Mouse (Mus musculus) kidney, adult 2 months (tissue): ENCODE data around the gene Ston2. TPM values are rescaled to one million over a fixed set of nuclear protein-coding genes. Genes with fewer than 3 reads are reported as not detected.

ENCODE experiments used
- DNase-seq: peaks from one replicate; pipeline ENCODE4 v3.0.0; 2021
- H3K27ac ChIP-seq: fragments of 200-500 bp; 2 replicates; pipeline ENCODE4 v1.5.1; 2012; ENCODE audit warnings: low read depth, low read length, control low read depth, inconsistent platforms; ENCODE audit not compliant: insufficient read depth
- H3K27me3 ChIP-seq: fragments of 200-500 bp; replicated peaks from 2 replicates; pipeline ENCODE4 v1.6.1; 2012; ENCODE audit warnings: mild to moderate bottlenecking, moderate library complexity, low read length, inconsistent platforms; ENCODE audit not compliant: control insufficient read depth, insufficient read depth
- H3K36me3 ChIP-seq: fragments of 200-500 bp; 2 replicates; pipeline ENCODE4 v1.6.1; 2012; ENCODE audit warnings: mild to moderate bottlenecking, moderate library complexity, low read length, inconsistent platforms; ENCODE audit not compliant: control insufficient read depth, insufficient read depth
- H3K4me1 ChIP-seq: fragments of 200-500 bp; 2 replicates; pipeline ENCODE4 v1.6.1; 2011; ENCODE audit warnings: low read length; ENCODE audit not compliant: control insufficient read depth, insufficient read depth
- H3K4me3 ChIP-seq: fragments of 200-500 bp; 2 replicates; pipeline ENCODE4 v1.5.1; 2011; ENCODE audit warnings: mild to moderate bottlenecking, low read depth, low read length, control low read depth; ENCODE audit not compliant: insufficient read depth
- CTCF ChIP-seq: fragments of 200-500 bp; conservative IDR thresholded peaks from 2 replicates; pipeline ENCODE4 v1.5.1; 2011; ENCODE audit warnings: low read depth, mild to moderate bottlenecking, control low read depth, low read length, moderate library complexity, mixed read lengths; ENCODE audit not compliant: insufficient read depth, insufficient read length
- POLR2A ChIP-seq: fragments of 200-500 bp; IDR thresholded peaks from one replicate; pipeline ENCODE4 v1.6.1; 2011; ENCODE audit warnings: low read depth, low read length, control low read depth
- WGBS: fragments of 180-500 bp; shearing (Covaris S2); methylation state at CpG from one replicate; pipeline ENCODE4 v1.1.7; 2018; 5-methylcytosine and 5-hydroxymethylcytosine counted together
- polyA plus RNA-seq: library from polyadenylated mRNA; depleted of rRNA; stranded (reverse); fragments of >200 nt; gene quantifications from 2 replicates; pipeline ENCODE4 v1.2.3, GENCODE M21; 2012

Gene Ston2
- polyA plus RNA-seq, 1 experiment: 23.3 TPM

DNA sequence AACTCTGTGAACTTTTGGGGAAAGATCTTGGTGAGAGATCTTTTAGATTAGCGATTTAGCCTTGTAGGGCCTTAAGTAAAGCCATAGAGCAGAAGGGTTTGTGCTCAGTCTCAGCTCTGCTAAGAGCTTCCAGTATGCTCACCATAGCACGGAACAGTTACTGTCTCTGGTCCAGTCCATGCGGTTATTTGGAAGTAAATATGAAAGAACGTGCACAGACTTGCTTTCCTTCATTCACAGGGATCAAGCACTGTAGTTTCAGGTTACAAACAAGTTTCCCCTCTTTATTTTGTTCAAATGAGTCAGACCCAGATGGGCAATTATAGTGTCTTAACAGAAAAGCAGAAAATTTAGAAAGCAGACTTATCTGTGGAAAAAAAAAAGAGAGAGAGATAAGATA lies 125.3 kb downstream of the Ston2 start:
- Histone ChIP-seq H3K36me3 (no peaks in the 10 kb centered on the region), H3K27ac (no peak overlapping the region), H3K27me3 (no peaks in the 10 kb centered on the region), H3K4me1 (0 out of 2 replicates have a peak, but pooled peaks cover 3% of the 10 kb centered on the region), H3K4me3 (no peak overlapping the region)
- no peak for TF ChIP-seq POLR2A
- no peak for TF ChIP-seq CTCF
- no peak for DNase-seq
- 83% methylated on average over 4 of the region's 4 CpGs for WGBS

DNA sequence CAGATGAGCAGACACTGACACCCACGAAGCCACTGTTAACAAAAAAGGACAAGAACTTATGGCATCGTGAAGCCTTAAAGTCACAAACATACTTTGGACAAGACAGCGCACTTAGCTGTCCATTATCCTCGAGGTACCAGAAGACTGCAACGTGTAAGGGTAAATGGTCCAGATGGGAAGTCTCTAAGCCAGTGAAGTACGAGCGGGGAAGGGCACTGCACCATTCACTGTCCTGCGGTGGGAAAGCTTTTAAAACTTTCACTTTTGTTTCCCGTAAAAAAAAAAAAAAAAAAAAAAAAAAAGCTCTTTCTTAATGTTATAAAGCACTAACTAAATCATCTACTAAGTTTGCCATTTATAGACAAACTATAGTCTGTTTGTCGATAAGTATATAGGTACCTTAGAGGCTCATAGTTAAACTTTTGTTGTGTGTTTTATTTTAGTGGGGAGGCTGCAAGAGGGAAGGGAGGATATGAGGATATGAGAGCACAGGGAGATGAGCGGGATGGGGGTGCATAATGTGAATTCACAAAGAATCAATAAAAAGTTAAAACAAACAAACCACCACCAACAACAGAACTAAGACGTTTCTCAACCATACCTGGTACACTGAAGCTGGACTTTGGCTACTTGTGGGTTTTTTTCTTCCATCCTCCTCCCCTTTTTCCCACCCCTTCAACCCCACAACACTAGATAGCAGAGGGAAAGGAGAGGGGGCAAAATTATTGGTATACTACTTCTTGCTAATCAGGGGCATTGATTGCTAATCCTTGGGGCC lies 127.4 kb downstream of the Ston2 start:
- Histone ChIP-seq H3K36me3 (no peaks in the 10 kb centered on the region), H3K4me3 (no peak overlapping the region), H3K27ac (no peak overlapping the region), H3K4me1 (no peaks in the 10 kb centered on the region), H3K27me3 (no peaks in the 10 kb centered on the region)
- 76% methylated on average over 12 of the region's 12 CpGs for WGBS
- no peak for TF ChIP-seq POLR2A
- no peak for TF ChIP-seq CTCF
- DNase-seq: no peak

DNA sequence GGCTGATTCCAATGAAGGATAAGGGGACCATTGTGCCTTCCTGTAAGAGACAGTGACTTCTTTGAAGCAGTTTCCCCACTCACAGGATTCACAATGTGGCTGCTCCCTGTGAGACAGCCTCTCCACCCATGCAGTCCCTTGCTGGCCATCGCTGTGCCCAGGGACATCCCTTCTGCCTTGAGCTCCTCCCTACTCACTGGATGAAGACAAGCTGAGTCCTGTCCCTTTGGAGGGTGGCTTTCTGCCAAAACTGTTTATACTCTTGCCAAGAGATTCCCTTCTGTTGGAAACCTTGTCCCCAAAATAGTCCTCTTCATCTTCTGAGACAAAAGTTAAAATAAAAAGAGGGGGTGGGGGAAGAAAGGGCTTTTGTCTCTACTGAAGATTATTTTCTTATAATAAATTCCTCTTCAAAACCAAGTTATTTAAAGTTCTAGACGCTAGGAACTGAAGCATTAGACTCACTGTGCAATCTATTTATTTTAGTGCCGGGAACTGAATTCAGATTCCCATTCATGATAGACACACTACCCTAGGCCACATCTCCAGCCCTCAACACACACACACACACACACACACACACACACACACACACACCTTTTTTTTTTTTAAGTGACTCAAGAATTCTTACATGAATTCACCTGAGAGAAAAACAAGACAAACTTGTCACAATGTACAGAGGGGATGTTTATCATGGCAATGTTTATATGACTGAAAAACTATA lies 133.6 kb downstream of the Ston2 start:
- 64% methylated on average over 3 of the region's 3 CpGs for WGBS
- TF ChIP-seq CTCF: no peak
- TF ChIP-seq POLR2A: no peak
- Histone ChIP-seq H3K36me3 (no peaks in the 10 kb centered on the region), H3K4me3 (no peak overlapping the region), H3K27ac (no peak overlapping the region), H3K27me3 (no peaks in the 10 kb centered on the region), H3K4me1 (0 out of 2 replicates have a peak, but pooled peaks cover 3% of the 10 kb centered on the region)
- DNase-seq: peak; percentile 63

DNA sequence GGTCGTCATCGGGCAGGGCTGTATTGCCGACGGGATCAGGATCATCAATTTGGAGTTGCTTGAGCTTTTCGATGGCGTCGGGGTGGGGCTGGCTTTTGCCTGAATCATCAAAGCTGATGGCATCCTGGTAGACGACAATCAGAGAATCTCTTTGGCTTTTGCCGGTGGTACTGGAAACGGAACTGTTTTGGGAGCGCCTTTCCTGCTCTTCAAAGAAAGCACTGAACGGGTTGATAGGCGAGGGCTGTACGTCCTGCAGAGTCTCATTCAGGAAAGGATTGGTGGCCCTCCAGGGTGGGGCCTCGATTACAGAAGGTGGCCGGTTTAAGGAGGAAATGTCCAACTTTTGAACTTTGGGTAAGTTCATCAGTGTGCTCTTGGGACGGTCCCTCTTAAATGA lies 139.8 kb downstream of the Ston2 start:
- H3K27ac ChIP-seq: no peak overlapping the region
- H3K27me3 ChIP-seq: no peaks in the 10 kb centered on the region
- H3K4me1 ChIP-seq: no peaks in the 10 kb centered on the region
- H3K36me3 ChIP-seq: no peaks in the 10 kb centered on the region; the same call in 1 of the 2 replicates
- TF ChIP-seq POLR2A: no peak
- no peak for TF ChIP-seq CTCF
- DNase-seq: no peak
- 93% methylated on average over 17 of the region's 17 CpGs for WGBS
- H3K4me3 ChIP-seq: no peak overlapping the region

DNA sequence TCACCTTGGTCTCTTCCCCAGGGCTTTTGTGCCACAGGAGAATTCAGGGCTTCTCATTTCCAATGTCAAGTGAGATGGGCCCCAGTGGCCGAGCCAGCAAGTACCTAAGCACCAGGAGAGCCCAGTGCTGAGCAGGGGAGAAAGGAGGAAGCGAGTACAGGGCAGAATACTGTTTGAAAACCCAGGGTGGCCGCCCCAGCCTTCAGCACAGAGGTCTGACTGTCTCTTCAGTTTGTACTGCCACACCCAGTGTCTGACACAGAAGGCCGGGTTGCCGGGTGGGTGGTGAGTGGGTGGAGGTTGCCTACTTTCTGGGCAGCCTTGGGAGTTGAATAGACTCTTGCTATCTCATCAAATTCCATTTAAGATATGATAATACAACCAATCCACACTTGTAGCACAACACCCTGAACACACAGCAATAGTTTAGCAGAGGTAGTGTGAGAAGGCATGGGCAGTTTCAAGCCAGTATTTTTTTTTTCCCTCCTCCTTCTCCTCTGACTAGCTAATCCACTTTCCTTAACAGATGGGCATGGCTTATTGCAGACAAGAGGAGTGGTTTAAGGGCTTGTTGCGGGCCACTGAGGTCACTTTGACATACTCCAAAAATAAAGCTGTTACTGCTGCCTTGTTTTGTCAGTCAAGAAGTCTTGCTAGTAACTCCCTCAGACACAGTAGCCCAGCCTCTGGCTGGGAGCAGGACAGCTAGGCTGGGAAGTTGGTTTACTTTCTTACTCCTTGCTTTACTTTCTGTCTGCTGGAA lies 142.6 kb downstream of the Ston2 start:
- DNase-seq: no peak
- no peaks in the 10 kb centered on the region for H3K27me3 ChIP-seq
- WGBS: 80% methylated on average over 6 of the region's 6 CpGs
- no peak overlapping the region for H3K4me3 ChIP-seq
- no peaks in the 10 kb centered on the region for H3K4me1 ChIP-seq
- no peaks in the 10 kb centered on the region; the same call in 1 of the 2 replicates for H3K36me3 ChIP-seq
- TF ChIP-seq POLR2A (no peak), CTCF (no peak)
- H3K27ac ChIP-seq: no peak overlapping the region

DNA sequence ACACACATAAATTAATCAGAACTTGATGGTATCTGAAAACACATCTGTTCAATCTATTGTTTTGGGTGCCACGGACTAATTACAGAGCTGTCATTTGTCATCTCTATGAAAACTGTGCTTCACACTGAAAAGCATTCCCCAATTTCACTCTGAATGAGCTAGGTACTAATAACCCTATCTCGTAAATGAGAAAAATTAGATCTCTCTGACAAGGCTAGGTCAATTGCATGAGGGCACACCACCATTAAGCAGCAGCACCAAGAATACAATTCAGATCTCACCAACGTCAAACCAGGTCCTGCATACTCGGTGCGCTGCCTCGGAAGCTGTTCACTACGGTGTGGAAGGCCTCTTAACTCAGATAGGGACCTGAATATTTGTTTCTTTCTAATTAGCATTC lies 145.0 kb downstream of the Ston2 start:
- no peak overlapping the region for H3K27ac ChIP-seq
- H3K36me3 ChIP-seq: no peaks in the 10 kb centered on the region; the same call in 1 of the 2 replicates
- H3K4me3 ChIP-seq: no peak overlapping the region
- WGBS: 86% methylated on average over 7 of the region's 7 CpGs
- no peaks in the 10 kb centered on the region for H3K4me1 ChIP-seq
- no peaks in the 10 kb centered on the region for H3K27me3 ChIP-seq
- TF ChIP-seq CTCF: no peak
- no peak for TF ChIP-seq POLR2A
- no peak for DNase-seq
